Mouse (Mus musculus) thymus, adult 2 months (tissue): ENCODE results near the gene Celf2.

Source experiments
- CTCF ChIP-seq: fragments of 200-500 bp; IDR thresholded peaks from 2 replicates; pipeline ENCODE4 v1.5.1; 2012; ENCODE audit warnings: mild to moderate bottlenecking, control low read depth, low read length, moderate library complexity, borderline replicate concordance; ENCODE audit not compliant: control insufficient read depth, poor library complexity, insufficient read depth; ENCODE audit errors: extremely low read depth
- POLR2A ChIP-seq: fragments of 200-500 bp; IDR thresholded peaks from 2 replicates; pipeline ENCODE4 v1.6.1; 2012; ENCODE audit warnings: mild to moderate bottlenecking, low read length, control low read depth, moderate library complexity; ENCODE audit not compliant: control insufficient read depth, poor library complexity, insufficient read depth; ENCODE audit errors: extremely low read depth

DNA sequence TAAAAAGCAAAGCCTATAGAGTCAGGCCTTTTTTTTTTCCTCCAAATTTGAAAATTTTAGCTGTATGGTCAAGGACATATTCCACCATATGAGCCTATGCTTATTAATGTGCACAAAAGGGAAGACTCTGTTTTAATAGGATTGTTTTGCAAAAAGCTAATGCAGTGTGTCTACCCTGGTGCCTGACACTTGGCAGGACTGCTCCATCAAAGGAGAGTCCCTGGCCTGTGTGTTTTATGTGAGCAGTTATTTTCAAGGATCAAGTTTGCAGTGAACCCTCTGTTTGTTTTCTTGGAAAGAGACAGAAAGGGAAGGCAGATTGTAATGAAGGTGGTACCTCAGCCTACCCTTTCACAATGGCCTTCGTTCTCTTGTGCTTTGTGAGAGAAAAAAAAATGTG is 200.0 kb downstream of the Celf2 start:
- TF ChIP-seq CTCF (no peak), POLR2A (no peak)
